24 mouse cellular contexts compared by ENCODE assay signal in genomic region chr11:78382701-78383100, GRCm38 (mm10). TPM values are rescaled to one million over a fixed set of nuclear protein-coding genes. Genes with fewer than 3 reads are reported as not detected.
A peak's percentile ranks its signal among the peaks of the same experiment; 100 is the strongest.
DNase-seq lines count a peak whose midpoint lies in the region; ATAC-seq and TF ChIP-seq lines count a peak whose summit lies in the region.
"Had no signal": no experiment of that assay in that cellular context is flagged by ENCODE, and none has a peak within 500 bp of the region (broad histone marks: within the 10 kb centered on the region; RNA-seq: fewer than 3 reads in every experiment).

No protein-coding gene starts in this region.

- no peak overlapping the region for H3K4me3 ChIP-seq in kidney, embryonic 16.5 days (ENCODE audit: low read length)
- no peak overlapping the region for H3K4me3 ChIP-seq in ES-E14 (ENCODE audit: insufficient read depth in 1 of 2, low read depth in 1 of 2, low read length in 2 of 2, poor library complexity in 1 of 2, severe bottlenecking in 1 of 2)
- H3K4me3 ChIP-seq in embryonic fibroblast, embryonic 13.5 days (ENCODE audit: insufficient read depth, low read length): no peak overlapping the region
- H3K4me3 ChIP-seq: embryonic facial prominence, embryonic 15.5 days; forebrain, embryonic 13.5 days; heart, embryonic 13.5 days; limb, embryonic 12.5 days; liver, embryonic 12.5 days had no signal

- H3K36me3 ChIP-seq in kidney, embryonic 16.5 days (ENCODE audit: insufficient read depth, low read length): no peaks in the 10 kb centered on the region
- no peaks in the 10 kb centered on the region for H3K36me3 ChIP-seq in ES-E14 (ENCODE audit: control insufficient read depth, insufficient read depth, low read length, poor library complexity, severe bottlenecking)
- H3K36me3 ChIP-seq: embryonic facial prominence, embryonic 15.5 days; heart, embryonic 13.5 days; limb, embryonic 12.5 days; liver, embryonic 12.5 days had no signal

- in situ Hi-C loops in ES-E14 (cut with MboI; ENCODE audit: low sequenced_read_pairs in 2 of 2, unreplicated experiment in 2 of 2): no loop called here

- TF ChIP-seq CTCF in embryonic fibroblast, embryonic 13.5 days (IDR thresholded peaks at IDR 0.05; ENCODE audit: borderline replicate concordance, insufficient read depth, low read length): no peak

- TF ChIP-seq POLR2A in embryonic fibroblast, embryonic 13.5 days (IDR thresholded peaks at IDR 0.05; ENCODE audit: low read depth, low read length): no peak

- peak; percentile 35; the same call in 1 of the 2 replicates for ATAC-seq in kidney, embryonic 16.5 days (ENCODE audit: low FRiP score, low TSS enrichment)
- ATAC-seq: forebrain, embryonic 13.5 days; liver, embryonic 12.5 days had no signal

- peaks cover 10% of the 10 kb centered on the region for H3K4me1 ChIP-seq in kidney, embryonic 16.5 days (ENCODE audit: insufficient read depth, low read length)
- peaks cover 0 to 7% of the 10 kb centered on the region in 2 experiments; a peak in 2 of 4 replicates for H3K4me1 ChIP-seq in ES-E14 (ENCODE audit: control insufficient read depth in 2 of 2, insufficient read depth in 2 of 2, low read length in 2 of 2, poor library complexity in 1 of 2)
- peaks cover 14% of the 10 kb centered on the region for H3K4me1 ChIP-seq in embryonic fibroblast, embryonic 13.5 days (ENCODE audit: control insufficient read depth, insufficient read depth, low read length)
- H3K4me1 ChIP-seq: forebrain, embryonic 13.5 days; heart, embryonic 13.5 days; liver, embryonic 12.5 days had no signal

- 17% methylated on average over 5 of the region's 5 CpGs for WGBS in kidney, embryonic 16.5 days

- no peaks in the 10 kb centered on the region for H3K27me3 ChIP-seq in kidney, embryonic 16.5 days (ENCODE audit: insufficient read depth, low read length)
- H3K27me3 ChIP-seq: embryonic facial prominence, embryonic 15.5 days had no signal

- DNase-seq in kidney, postnatal 36 days: no peak
- DNase-seq in 3T3-L1 (ENCODE audit: low read depth, low spot score) (peak; percentile 92), ES-E14 (ENCODE audit: low read depth, low spot score) (no peak)
- no peak for DNase-seq in embryo, embryonic 10 days (ENCODE audit: low spot score)
- no peak for DNase-seq in spleen, postnatal 4 days (ENCODE audit: low spot score in 2 of 2)
- DNase-seq: adrenal gland, adult 2 months; cerebellum, adult 9-11 months; gastrocnemius, postnatal 14 days; heart, adult 18-20 months; kidney, adult 11 months; right cerebral cortex, adult 18-20 months had no signal

- no peaks in the 10 kb centered on the region for H3K9me3 ChIP-seq in kidney, embryonic 16.5 days (ENCODE audit: low read length)
- H3K9me3 ChIP-seq in ES-E14 (ENCODE audit: control insufficient read depth, insufficient read depth, low read depth, low read length): no peaks in the 10 kb centered on the region
- H3K9me3 ChIP-seq: embryonic facial prominence, embryonic 15.5 days; forebrain, embryonic 13.5 days; heart, embryonic 13.5 days; limb, embryonic 12.5 days; liver, embryonic 12.5 days had no signal

- H3K27ac ChIP-seq in kidney, embryonic 16.5 days (ENCODE audit: low read length): no peak overlapping the region
- H3K27ac ChIP-seq in ES-E14 (ENCODE audit: insufficient read depth, low read depth, low read length, poor library complexity, severe bottlenecking): no peak overlapping the region
- H3K27ac ChIP-seq in embryonic fibroblast, embryonic 13.5 days (ENCODE audit: insufficient read depth, low read length): peak overlapping the region; percentile 77; the same call in 1 of the 2 replicates
- H3K27ac ChIP-seq: embryonic facial prominence, embryonic 15.5 days; forebrain, embryonic 13.5 days; heart, embryonic 13.5 days; limb, embryonic 12.5 days; liver, embryonic 12.5 days had no signal

- H3K4me2 ChIP-seq in kidney, embryonic 16.5 days (replicated peaks; ENCODE audit: low read depth, low read length): no peak overlapping the region
- H3K4me2 ChIP-seq: embryonic facial prominence, embryonic 15.5 days; forebrain, embryonic 13.5 days; heart, embryonic 13.5 days; limb, embryonic 12.5 days; liver, embryonic 12.5 days had no signal

- H3K9ac ChIP-seq in kidney, embryonic 16.5 days (replicated peaks; ENCODE audit: low read length): no peak overlapping the region
- no peak overlapping the region for H3K9ac ChIP-seq in ES-E14 (ENCODE audit: insufficient read depth, low read depth, low read length, poor library complexity, severe bottlenecking)
- H3K9ac ChIP-seq: embryonic facial prominence, embryonic 15.5 days; forebrain, embryonic 13.5 days; heart, embryonic 13.5 days; limb, embryonic 12.5 days; liver, embryonic 12.5 days had no signal

TF ChIP-seq in ES-E14, 5 proteins besides CTCF, POLR2A, EP300 and RAD21:
- TF ChIP-seq HCFC1 (IDR thresholded peaks at IDR 0.05; ENCODE audit: borderline replicate concordance, insufficient read depth, low read length) (no peak), CHD2 (IDR thresholded peaks at IDR 0.05; ENCODE audit: low read depth, low read length) (no peak), MAFK (IDR thresholded peaks at IDR 0.05; ENCODE audit: insufficient read depth, low read depth, low read length) (peak; percentile 42; the same call in 1 of the 2 replicates), ZNF384 (IDR thresholded peaks at IDR 0.05; ENCODE audit: low read depth, low read length) (no peak), ZC3H11A (IDR thresholded peaks at IDR 0.05; ENCODE audit: borderline replicate concordance, low read depth, low read length) (no peak)
TF ChIP-seq in ES-E14: peak in this region for 1.

RNA-seq across cellular contexts. Expression of gene Foxn1, which starts 3.7 kb away (rescaled TPM):
- 0.05 TPM in 1 of 2 replicates, not detected in the other for polyA plus RNA-seq in kidney, embryonic 16.5 days (2015; fragmentation: Nextera tagmentation; extraction: Ambion mirVana)
- total RNA-seq in ES-E14 (2012; rRNA removed): not detected in 2 replicates
- 0.15 TPM in 1 of 2 replicates, not detected in the other for polyA plus RNA-seq in embryonic fibroblast, embryonic 13.5 days (2011; ENCODE audit: insufficient read length, low read depth, missing spikeins)
- total RNA-seq: gastrocnemius, postnatal 14 days; heart, adult 18-20 months; heart, postnatal 25 days; layer of hippocampus, postnatal 25 days; left cerebral cortex, postnatal 10 days; MEL had no signal
- polyA plus RNA-seq: forebrain, embryonic 13.5 days; limb, embryonic 12.5 days; liver, embryonic 12.5 days; neural tube, embryonic 11.5 days had no signal

RNA-seq across cellular contexts. Expression of gene Slc13a2, which starts 39.3 kb away (rescaled TPM):
- polyA plus RNA-seq in kidney, embryonic 16.5 days (2015; fragmentation: Nextera tagmentation; extraction: Ambion mirVana): 2.2 and 2.4 TPM in 2 replicates
- 0.13 TPM in 1 of 2 replicates, not detected in the other for total RNA-seq in ES-E14 (2012; rRNA removed)
- not detected in 2 replicates for polyA plus RNA-seq in embryonic fibroblast, embryonic 13.5 days (2011; ENCODE audit: insufficient read length, low read depth, missing spikeins)
- total RNA-seq: adrenal gland, adult 2 months; gastrocnemius, postnatal 14 days; heart, adult 18-20 months; heart, postnatal 25 days; layer of hippocampus, postnatal 25 days; left cerebral cortex, postnatal 10 days; MEL had no signal
- polyA plus RNA-seq: cortical plate, adult 2 months; forebrain, embryonic 13.5 days; heart, embryonic 13.5 days; limb, embryonic 12.5 days; neural tube, embryonic 11.5 days had no signal

RNA-seq across cellular contexts. Expression of gene Unc119, which starts 39.4 kb away (rescaled TPM):
- polyA plus RNA-seq in kidney, embryonic 16.5 days (2015; fragmentation: Nextera tagmentation; extraction: Ambion mirVana): 39.4 and 42.3 TPM in 2 replicates
- 22.2 and 24.5 TPM in 2 replicates for total RNA-seq in ES-E14 (2012; rRNA removed)
- 14.4 and 19.2 TPM in 2 replicates for polyA plus RNA-seq in embryonic fibroblast, embryonic 13.5 days (2011; ENCODE audit: insufficient read length, low read depth, missing spikeins)

RNA-seq across cellular contexts. Expression of gene Pigs, which starts 54.5 kb away (rescaled TPM):
- polyA plus RNA-seq in kidney, embryonic 16.5 days (2015; fragmentation: Nextera tagmentation; extraction: Ambion mirVana): 97.0 and 100 TPM in 2 replicates
- total RNA-seq in ES-E14 (2012; rRNA removed): 45.7 and 78.9 TPM in 2 replicates
- polyA plus RNA-seq in embryonic fibroblast, embryonic 13.5 days (2011; ENCODE audit: insufficient read length, low read depth, missing spikeins): 62.1 and 65.0 TPM in 2 replicates

RNA-seq across cellular contexts. Expression of gene Aldoc, which starts 59.9 kb away (rescaled TPM):
- 8.3 and 10.2 TPM in 2 replicates for polyA plus RNA-seq in kidney, embryonic 16.5 days (2015; fragmentation: Nextera tagmentation; extraction: Ambion mirVana)
- total RNA-seq in ES-E14 (2012; rRNA removed): 5.0 and 9.8 TPM in 2 replicates
- 2.8 and 5.3 TPM in 2 replicates for polyA plus RNA-seq in embryonic fibroblast, embryonic 13.5 days (2011; ENCODE audit: insufficient read length, low read depth, missing spikeins)
